Mouse (Mus musculus) cerebellum, adult 2 months (tissue): ENCODE measurements around the gene Mptx2. TPM values are rescaled to one million over a fixed set of nuclear protein-coding genes. Genes with fewer than 3 reads are reported as not detected.
"Not testable (repeated sequence)": the region's sequence is repeated elsewhere in the genome, so short reads cannot be mapped to it uniquely, and the experiment has no call there.

ENCODE experiments used
- DNase-seq, 2 experiments: peaks; one replicate each; pipeline ENCODE4 v3.0.0; 2021
- H3K27ac ChIP-seq: fragments of 200-500 bp; 2 replicates; pipeline ENCODE4 v1.5.1; 2012; ENCODE audit warnings: low read length, control low read depth, inconsistent platforms; ENCODE audit not compliant: insufficient read depth
- H3K27me3 ChIP-seq: fragments of 200-500 bp; 2 replicates; pipeline ENCODE4 v1.6.1; 2012; ENCODE audit warnings: inconsistent platforms, mild to moderate bottlenecking, low read length, moderate library complexity; ENCODE audit not compliant: control insufficient read depth, insufficient read depth
- H3K4me1 ChIP-seq: fragments of 200-500 bp; 2 replicates; pipeline ENCODE4 v1.6.1; 2011; ENCODE audit warnings: low read length; ENCODE audit not compliant: control insufficient read depth, insufficient read depth
- H3K4me3 ChIP-seq: fragments of 200-500 bp; replicated peaks from 2 replicates; pipeline ENCODE3; 2011; ENCODE audit warnings: mild to moderate bottlenecking, low read depth, low read length, control low read depth; ENCODE audit not compliant: insufficient read depth
- CTCF ChIP-seq: fragments of 200-500 bp; IDR thresholded peaks from 2 replicates; pipeline ENCODE4 v1.5.1; 2011; ENCODE audit warnings: low read depth, mild to moderate bottlenecking, control low read depth, low read length, moderate library complexity, borderline replicate concordance; ENCODE audit not compliant: insufficient read depth
- POLR2A ChIP-seq: fragments of 200-500 bp; IDR thresholded peaks from 2 replicates; pipeline ENCODE4 v1.6.1; 2011; ENCODE audit warnings: low read length, control low read depth, borderline replicate concordance; ENCODE audit not compliant: insufficient read depth
- WGBS: fragments of 180-500 bp; shearing (Covaris S2); methylation state at CpG from one replicate; pipeline ENCODE4 v1.1.7; 2018; 5-methylcytosine and 5-hydroxymethylcytosine counted together
- polyA plus RNA-seq: library from polyadenylated mRNA; depleted of rRNA; stranded (reverse); fragments of >200 nt; gene quantifications from 2 replicates; pipeline ENCODE4 v1.2.3, GENCODE M21; 2012; rRNA removed

Gene Mptx2
- polyA plus RNA-seq, 1 experiment = not detected

DNA sequence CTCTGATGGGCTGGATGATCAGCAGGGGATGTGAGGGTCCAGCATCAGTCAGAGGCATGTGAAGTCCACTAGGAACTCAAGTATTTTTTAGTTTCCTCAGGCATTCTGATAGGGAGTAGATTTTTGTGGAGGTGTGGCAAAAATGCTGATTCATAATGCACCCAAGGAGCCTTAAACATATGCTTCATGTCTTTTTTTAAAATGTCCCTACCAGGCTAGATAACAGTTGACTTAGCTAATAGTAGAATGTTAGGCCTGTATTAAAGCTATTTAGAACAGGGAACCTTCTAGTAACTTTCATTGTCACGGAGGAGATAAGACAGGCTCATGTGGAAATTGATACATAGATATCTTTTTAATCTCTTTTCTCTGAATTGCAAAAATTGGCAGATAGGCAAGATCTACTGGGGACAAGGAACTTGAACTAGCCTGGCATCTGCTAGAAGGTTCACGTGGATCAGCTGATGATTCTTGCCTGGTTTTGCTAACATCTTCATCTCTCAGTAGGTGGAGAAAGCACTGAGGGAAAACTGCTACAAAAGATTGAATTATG lies 40.4 kb upstream of the Mptx2 start:
- no peak overlapping the region for H3K27ac ChIP-seq
- no peak for TF ChIP-seq POLR2A
- no peak for TF ChIP-seq CTCF
- H3K4me3 ChIP-seq = no peak overlapping the region
- H3K4me1 ChIP-seq = no peaks in the 10 kb centered on the region
- H3K27me3 ChIP-seq = no peaks in the 10 kb centered on the region
- no peak for DNase-seq
- WGBS = 92% methylated on average over 2 of the region's 2 CpGs

DNA sequence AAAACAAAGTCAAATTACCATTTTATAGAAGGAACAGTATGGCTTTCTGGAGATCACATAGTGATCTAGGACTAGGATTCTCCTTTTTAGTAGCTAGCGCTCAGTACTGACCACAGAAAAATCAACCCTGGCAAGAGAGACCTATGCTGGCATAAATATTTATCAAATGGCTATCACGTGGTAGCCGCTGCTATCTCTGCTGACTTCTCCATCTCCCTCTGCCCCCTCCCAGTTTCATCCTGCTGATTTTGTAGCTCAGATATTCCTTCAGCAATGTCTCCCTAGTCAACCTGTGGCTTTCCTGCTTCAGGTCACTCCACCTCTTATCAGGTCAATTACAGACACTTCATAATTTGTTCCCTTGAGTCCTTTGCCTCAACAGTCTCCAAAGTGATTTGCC lies 38.1 kb upstream of the Mptx2 start:
- Histone ChIP-seq H3K4me3 (no peak overlapping the region), H3K4me1 (no peaks in the 10 kb centered on the region), H3K27ac (no peak overlapping the region), H3K27me3 (no peaks in the 10 kb centered on the region)
- no peak for TF ChIP-seq CTCF
- TF ChIP-seq POLR2A = no peak
- DNase-seq = no peak
- WGBS = 86% methylated on average over 3 of the region's 3 CpGs

DNA sequence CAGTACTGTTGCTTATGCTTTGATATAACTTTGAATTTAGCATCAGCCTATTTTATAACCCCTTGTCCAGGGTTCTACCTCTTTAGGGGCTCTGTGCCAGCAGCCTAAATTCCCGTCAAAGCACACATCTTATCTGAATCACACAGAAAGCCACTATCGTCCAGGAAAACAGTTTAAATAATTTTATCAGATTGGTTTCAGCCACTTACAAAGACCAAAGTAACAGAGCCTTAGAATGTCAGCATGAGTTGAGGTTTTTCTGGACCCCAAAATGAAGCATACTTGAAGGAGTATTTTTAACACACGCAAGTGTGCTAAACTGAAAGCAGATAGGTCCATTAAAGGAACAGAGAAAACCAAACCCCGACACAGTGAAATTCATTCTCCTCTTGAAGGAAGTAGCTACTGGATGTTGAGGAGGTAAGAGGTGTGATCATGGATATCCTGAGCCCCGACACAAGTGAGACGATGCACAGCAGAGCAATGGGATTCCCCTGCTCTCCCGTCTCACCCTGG lies 36.0 kb upstream of the Mptx2 start:
- H3K4me3 ChIP-seq, H3K4me1 ChIP-seq, H3K27ac ChIP-seq, H3K27me3 ChIP-seq, DNase-seq: not testable (repeated sequence)
- WGBS = 86% methylated on average over 7 of the region's 7 CpGs

DNA sequence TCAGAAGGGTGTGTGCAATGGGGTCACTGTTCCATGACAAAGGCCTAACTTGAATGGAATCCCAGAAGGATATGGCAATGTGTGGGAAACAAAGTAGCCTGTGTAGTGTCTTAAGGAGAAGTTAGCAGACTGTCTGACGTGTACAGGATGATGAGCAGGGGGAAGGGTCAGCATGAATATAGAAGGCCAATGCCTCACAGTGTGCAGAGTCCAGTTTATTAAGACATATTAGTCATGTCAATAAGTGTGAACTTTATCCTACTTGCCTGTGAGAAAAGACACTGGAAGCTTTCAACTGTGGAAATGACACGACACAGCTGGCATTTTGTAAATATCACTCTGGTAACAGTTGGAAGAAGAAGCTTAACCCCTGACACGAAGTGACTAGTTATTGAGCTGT lies 25.2 kb upstream of the Mptx2 start:
- 44% methylated on average over 3 of the region's 3 CpGs for WGBS
- DNase-seq, H3K27me3 ChIP-seq, H3K4me1 ChIP-seq, H3K27ac ChIP-seq, H3K4me3 ChIP-seq: not testable (repeated sequence)

DNA sequence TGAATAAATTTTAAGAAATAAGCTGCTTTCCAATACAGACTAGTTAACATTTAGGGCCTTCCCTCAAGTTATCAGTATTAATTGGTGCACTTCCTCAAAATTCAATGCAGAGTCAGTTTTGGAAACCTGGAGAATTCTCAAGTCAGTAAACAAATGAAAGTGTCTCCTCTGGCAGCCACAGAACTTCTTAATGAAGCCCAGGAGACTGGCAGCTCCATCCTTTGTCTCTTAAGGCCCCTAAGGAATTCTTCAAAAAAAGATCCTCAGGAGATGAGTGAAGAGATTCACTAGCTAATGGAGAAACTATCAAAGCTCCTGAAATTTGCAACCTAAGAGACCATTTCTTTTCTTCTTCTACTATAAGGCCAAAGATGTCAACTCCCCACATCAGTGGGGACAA lies 11.9 kb downstream of the Mptx2 start, which contains the start of gene Olfr418:
Olfr418 (plus strand) TSS at position 301 of the 400 bp plus-strand sequence.
- H3K27ac ChIP-seq = no peak within 1 kb of the TSS
- no peak for DNase-seq

DNA sequence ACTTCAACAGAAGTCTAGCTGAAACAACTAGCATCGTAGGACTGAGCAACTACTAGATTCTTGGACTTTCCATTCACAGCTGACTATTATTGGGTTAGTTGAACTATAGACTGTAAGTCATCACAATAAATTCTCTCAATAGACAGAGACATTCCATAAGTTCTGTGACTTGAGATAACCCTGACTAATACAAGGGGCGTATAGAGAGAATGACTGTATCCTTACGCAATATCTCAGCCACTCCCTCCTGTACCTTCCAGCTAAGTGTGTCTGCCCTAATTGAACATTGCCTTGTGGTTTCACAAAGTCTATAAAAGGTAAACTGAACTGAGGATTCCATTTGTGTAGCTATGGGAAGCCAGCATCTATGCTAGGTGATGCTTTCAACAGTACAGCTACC lies 27.7 kb downstream of the Mptx2 start:
- no peak for TF ChIP-seq POLR2A
- TF ChIP-seq CTCF = no peak
- H3K27me3 ChIP-seq = no peaks in the 10 kb centered on the region
- DNase-seq = no peak
- no peak overlapping the region for H3K27ac ChIP-seq
- WGBS = 93% methylated on average over 3 of the region's 3 CpGs
- H3K4me1 ChIP-seq = no peaks in the 10 kb centered on the region
- no peak overlapping the region for H3K4me3 ChIP-seq

More for the DNA sequence above, 11.9 kb downstream of the Mptx2 start, which contains the start of gene Olfr418:
- no peaks in the 10 kb centered on the region for H3K27me3 ChIP-seq
- TF ChIP-seq POLR2A (no peak), CTCF (no peak)
- no peak within 1 kb of the TSS for H3K4me3 ChIP-seq
- H3K4me1 ChIP-seq = no peaks in the 10 kb centered on the region

DNA sequence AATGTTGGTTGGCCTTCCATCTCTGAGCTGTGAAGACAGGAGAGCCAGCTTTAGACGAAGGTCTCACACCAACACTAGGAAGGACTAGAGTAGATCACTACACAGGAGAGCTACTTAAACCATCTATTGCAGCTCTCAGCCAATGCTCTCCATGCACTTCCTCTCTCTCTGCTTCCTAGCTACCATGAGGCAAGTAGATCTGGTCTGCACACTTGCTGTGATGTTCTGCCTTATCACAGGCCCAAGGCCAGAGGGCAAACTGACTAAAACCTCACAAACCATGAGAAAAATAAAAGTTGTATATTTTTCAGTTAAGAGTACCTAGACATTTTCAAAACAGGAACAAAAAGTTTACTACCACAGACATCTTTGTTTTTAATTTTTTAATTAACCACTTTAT lies 40.6 kb downstream of the Mptx2 start:
- H3K27ac ChIP-seq, H3K4me3 ChIP-seq, H3K27me3 ChIP-seq, DNase-seq, H3K4me1 ChIP-seq: not testable (repeated sequence)
- WGBS = 77% methylated on average over 1 of the region's 1 CpGs

DNA sequence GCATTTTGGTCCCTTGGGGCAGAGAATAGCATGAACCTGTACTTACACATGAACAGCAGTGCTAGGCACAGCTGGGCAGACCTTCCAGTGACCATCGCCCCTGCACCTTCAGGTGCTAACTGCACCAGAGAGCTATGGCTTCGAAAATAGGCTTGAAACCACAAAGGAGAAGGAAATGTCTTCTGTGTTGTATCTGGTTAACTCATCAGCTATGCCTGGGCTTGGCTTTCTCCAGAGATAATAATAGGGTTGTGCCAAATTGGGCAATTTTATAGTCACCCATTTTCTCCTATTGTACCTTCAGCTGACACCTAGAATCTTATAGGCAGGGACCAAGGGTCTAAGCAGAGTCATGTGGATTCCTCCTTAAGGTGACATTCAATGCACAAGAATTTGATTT lies 50.5 kb downstream of the Mptx2 start, which contains the start of gene Fcer1a:
Fcer1a (minus strand) TSS at position 134 of the 400 bp plus-strand sequence.
- no peak within 1 kb of the TSS for H3K4me3 ChIP-seq
- WGBS = 92% methylated on average over 2 of the region's 2 CpGs
- no peaks in the 10 kb centered on the region for H3K27me3 ChIP-seq
- DNase-seq = no peak
- no peaks in the 10 kb centered on the region for H3K4me1 ChIP-seq
- no peak within 1 kb of the TSS for H3K27ac ChIP-seq
- no peak for TF ChIP-seq CTCF
- no peak for TF ChIP-seq POLR2A

Other genes starting within 250 kb of the Mptx2 start
- gene Olfr1408, start 140.4 kb downstream of the Mptx2 start, polyA plus RNA-seq = not detected in 2 replicates
- not detected in 2 replicates for gene Olfr1406, start 87.1 kb downstream of the Mptx2 start, polyA plus RNA-seq
- not detected in 2 replicates for gene Olfr218, start 80.0 kb downstream of the Mptx2 start, polyA plus RNA-seq
- gene Olfr1404, start 65.4 kb downstream of the Mptx2 start, polyA plus RNA-seq = not detected in 2 replicates
- gene Fcer1a, start 50.6 kb downstream of the Mptx2 start, polyA plus RNA-seq = not detected in 2 replicates
- not detected in 2 replicates for gene Olfr418, start 11.8 kb downstream of the Mptx2 start, polyA plus RNA-seq
- gene Ackr1, start 56.0 kb upstream of the Mptx2 start, polyA plus RNA-seq = 250 and 253 TPM in 2 replicates
- gene Aim2, start 73.1 kb upstream of the Mptx2 start, polyA plus RNA-seq = 1.3 and 2.0 TPM in 2 replicates
- gene Cadm3, start 89.9 kb upstream of the Mptx2 start, polyA plus RNA-seq = 979 and 1,062 TPM in 2 replicates
- gene Ifi206, start 213.3 kb upstream of the Mptx2 start, polyA plus RNA-seq = 0.25 and 0.36 TPM in 2 replicates